Mouse (Mus musculus): Measurements from ENCODE around the gene Ppp1r32.

Ppp1r32 gene

GRCm38 (mm10) chr19:10482703-10483102, at the start of gene Ppp1r32:
TSS of gene Ppp1r32 (minus strand) at chr19:10482928.
- in situ Hi-C loops (cut with MboI, MseI) = no loop called here

GRCm38 (mm10) chr19:10530082-10530481, 47.4 kb upstream of the Ppp1r32 start:
- in situ Hi-C loops (cut with MboI, MseI) = loop anchor here in 1 of 2 experiments (25.0 kb wide), 1 partner anchor 1407 kb away; no protein-coding TSS in a partner anchor

DNA sequence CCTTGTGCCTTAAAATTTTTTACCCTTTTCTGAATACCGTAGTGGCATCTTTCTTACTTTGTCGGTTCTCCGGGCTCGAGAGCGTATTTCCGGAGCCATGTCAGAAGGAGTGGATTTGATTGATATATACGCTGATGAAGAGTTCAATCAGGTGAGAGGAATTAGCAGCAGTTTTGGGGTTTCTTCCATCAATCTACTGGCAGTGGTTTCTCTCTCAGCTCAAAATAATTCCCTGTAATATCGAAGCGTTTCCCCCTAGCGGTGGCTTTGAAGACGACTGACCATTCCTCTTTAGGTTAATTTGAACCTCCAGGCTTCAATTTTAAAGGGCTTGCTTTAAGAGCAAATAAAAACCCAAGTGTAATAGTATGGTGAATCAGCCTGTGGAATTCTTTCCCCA, 43.2 kb upstream of the Ppp1r32 start, which contains the start of gene Sdhaf2:
Sdhaf2 (minus strand) TSS at position 233 of the 400 bp plus-strand sequence.
- in situ Hi-C loops (cut with MboI, MseI) = loop anchor here in 1 of 2 experiments (25.0 kb wide), 1 partner anchor 1411 kb away; no protein-coding TSS in a partner anchor

DNA sequence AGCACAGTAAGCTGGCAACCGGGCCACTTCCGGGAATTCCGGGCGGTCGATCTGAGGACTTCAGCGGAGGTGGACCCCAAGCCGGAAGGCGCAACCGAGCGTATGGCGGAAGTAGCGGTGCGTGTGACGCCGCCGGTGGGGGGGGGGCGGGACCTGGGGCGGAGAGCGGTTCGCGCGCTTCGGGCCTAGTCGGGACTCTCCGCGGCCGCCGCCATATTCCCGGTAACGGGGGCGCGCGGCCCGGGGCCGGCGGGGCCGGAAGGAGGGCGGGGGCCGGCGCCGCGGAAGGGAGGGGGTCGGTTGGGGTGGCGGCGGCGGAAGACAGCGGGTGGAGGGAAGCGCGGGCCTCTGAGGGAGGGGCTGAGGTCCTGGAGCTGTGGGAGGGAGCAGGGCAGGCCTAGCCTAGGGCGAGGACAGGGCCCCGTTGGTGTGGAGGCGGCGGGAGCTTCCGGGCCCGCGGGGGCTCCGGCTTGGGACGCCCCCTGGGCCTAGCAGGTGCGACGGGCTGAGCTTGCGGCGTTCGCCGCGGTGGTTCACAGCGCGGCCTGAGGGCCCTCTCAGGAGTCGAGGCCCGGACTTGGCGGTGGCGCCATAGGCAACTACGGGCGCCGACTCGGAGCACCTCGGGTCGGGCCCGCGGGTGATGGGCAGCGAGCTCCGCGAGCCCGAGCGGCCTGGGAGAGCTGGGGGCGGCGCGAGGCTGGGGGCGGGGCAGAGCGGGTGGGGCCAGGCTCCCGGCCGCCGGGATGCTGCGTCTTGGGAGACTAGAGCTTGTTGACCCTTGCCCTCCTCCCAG, 42.6 kb upstream of the Ppp1r32 start, which contains the start of gene Cpsf7:
Cpsf7 (plus strand) TSS at position 161 of the 796 bp plus-strand sequence.
- in situ Hi-C loops (cut with MboI, MseI) = loop anchor here in 1 of 2 experiments (25.0 kb wide), 1 partner anchor 1412 kb away; no protein-coding TSS in a partner anchor

DNA sequence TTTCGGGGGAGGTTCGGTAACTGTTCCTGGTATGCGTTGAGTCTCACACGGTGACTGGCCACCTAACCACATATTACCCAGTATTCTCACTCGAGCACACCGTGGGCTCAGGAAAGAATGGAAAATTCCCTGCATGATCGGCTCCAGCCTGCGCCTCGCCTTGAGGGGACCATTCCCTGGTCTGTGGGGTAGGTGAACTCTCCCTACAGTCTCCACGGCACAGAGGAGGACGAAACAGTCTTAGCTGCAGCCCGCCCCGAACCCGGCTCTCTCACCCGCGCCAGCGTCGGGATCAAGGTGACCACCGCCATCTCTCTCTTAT, 42.0 kb upstream of the Ppp1r32 start:
- in situ Hi-C loops (cut with MboI, MseI) = loop anchor here in 1 of 2 experiments (25.0 kb wide), 1 partner anchor 1413 kb away; no protein-coding TSS in a partner anchor

- in situ Hi-C loops (cut with MboI, MseI) = no loop called here
Observed at GRCm38 (mm10) chr19:10523483-10524080, 40.9 kb upstream of the Ppp1r32 start.

- in situ Hi-C loops (cut with MboI, MseI) = no loop called here
Observed at GRCm38 (mm10) chr19:10521926-10522325, 39.2 kb upstream of the Ppp1r32 start.

- in situ Hi-C loops (cut with MboI, MseI) = no loop called here
Observed at GRCm38 (mm10) chr19:10520355-10520754, 37.6 kb upstream of the Ppp1r32 start.

- in situ Hi-C loops (cut with MboI, MseI) = no loop called here
Observed at GRCm38 (mm10) chr19:10510759-10511330, 28.1 kb upstream of the Ppp1r32 start.

- in situ Hi-C loops (cut with MboI, MseI) = no loop called here
Observed at GRCm38 (mm10) chr19:10502571-10502970, 19.8 kb upstream of the Ppp1r32 start.

DNA sequence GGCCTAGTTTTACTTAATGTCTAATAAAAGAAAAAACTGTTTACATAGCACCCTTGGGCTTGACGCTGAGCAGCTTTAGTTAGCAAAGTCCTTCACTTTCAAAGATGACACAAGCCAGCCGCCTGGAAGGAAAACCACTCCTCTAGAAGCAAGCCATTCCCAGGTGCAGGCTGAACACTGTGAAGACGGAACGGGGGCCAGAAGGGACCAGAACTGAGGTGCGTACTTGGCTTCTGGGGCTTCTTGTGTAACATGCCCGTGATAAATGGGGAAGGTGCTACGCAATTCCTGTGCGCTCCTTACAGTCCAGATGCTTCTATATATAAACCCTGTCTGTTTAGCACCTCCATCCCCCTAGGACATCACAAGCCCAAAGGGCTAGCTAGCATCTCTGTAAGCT, 17.9 kb upstream of the Ppp1r32 start:
- in situ Hi-C loops (cut with MboI, MseI) = no loop called here

DNA sequence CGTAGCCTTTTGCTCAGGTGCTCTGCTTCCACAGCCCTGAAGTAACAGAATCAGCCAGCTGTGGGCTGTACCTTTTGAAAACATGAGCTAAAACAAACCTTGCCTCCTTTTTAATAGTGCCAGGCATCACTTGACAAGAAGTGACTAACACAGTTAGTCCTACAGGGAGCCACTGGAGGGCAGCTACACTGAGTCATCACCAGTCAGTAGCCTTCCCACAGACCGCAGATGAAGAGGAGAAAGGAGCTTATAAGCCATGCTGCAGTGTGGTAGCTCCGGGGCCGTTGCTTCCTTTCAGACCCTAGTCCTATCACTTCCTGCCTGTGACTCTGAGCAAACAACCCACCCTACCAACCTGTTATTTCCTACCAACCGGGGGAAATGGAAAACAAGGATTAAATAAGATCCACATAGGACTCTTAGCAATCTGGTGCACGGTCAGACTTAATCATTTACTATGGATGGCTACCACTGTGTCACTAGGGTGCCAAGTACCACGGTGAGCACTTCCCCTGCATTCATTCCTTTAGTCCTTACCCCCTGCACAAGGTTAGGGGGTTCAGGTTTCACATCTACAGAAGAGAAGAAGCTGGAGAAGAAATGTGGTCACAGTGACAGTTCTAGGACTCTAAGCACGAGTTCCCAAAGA, 14.9 kb upstream of the Ppp1r32 start:
- in situ Hi-C loops (cut with MboI, MseI) = no loop called here

- in situ Hi-C loops (cut with MboI, MseI) = no loop called here
Observed at GRCm38 (mm10) chr19:10496976-10497375, 14.2 kb upstream of the Ppp1r32 start.

DNA sequence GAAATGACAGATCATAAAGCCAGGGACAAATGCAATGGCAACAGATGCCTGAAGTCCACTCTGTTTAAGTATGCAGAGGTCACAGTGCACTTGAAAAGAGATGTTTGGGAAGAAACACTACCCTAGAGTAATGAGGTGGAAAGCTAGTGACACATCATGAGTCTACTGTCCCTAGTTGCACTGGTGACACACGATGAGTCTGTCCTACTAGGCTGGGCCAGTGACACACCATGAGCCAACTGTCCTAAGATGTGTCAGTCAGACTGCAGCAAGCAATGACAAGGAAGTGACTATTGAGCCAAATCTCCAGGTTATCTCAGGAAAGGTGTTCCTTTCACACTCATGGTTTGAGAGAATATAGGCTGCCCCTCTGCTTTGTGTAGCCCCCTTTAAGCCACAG, 12.9 kb upstream of the Ppp1r32 start:
- in situ Hi-C loops (cut with MboI, MseI) = no loop called here

DNA sequence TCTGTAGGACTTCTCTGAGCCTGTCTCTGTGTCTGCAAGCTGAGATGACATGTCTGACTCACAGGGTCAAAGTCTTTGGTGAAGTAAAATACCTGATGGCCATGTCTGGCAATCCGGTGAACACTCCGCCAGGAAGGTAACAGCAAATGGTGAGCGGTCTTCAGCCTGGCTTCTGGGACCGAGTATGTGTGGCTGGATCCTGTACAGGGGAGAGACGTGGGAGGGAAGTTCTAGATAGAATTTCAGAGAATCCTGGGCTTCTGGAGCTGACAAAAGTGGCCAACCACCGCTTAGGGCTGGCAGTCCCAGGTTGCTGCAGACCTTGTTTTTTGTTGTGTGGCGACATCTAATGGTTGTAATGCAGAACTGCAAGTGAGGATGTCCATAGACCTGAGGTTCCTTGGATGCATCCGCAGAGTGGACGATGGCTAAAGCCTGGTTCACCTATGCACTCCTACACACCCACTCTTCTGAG, 3.6 kb upstream of the Ppp1r32 start:
- in situ Hi-C loops (cut with MboI, MseI) = loop anchor here (5.0 kb wide), 1 partner anchor 34 kb away; no protein-coding TSS in a partner anchor

- in situ Hi-C loops (cut with MboI, MseI) = no loop called here
Observed at GRCm38 (mm10) chr19:10479541-10479940, 3.2 kb downstream of the Ppp1r32 start.

GRCm38 (mm10) chr19:10473779-10474178, 8.9 kb downstream of the Ppp1r32 start:
- in situ Hi-C loops (cut with MboI, MseI) = no loop called here

GRCm38 (mm10) chr19:10472958-10473357, 9.8 kb downstream of the Ppp1r32 start:
- in situ Hi-C loops (cut with MboI, MseI) = no loop called here

- in situ Hi-C loops (cut with MboI, MseI) = no loop called here
Observed at GRCm38 (mm10) chr19:10469171-10469658, 13.5 kb downstream of the Ppp1r32 start.

- in situ Hi-C loops (cut with MboI, MseI) = no loop called here
Observed at GRCm38 (mm10) chr19:10464427-10464826, 18.3 kb downstream of the Ppp1r32 start.

DNA sequence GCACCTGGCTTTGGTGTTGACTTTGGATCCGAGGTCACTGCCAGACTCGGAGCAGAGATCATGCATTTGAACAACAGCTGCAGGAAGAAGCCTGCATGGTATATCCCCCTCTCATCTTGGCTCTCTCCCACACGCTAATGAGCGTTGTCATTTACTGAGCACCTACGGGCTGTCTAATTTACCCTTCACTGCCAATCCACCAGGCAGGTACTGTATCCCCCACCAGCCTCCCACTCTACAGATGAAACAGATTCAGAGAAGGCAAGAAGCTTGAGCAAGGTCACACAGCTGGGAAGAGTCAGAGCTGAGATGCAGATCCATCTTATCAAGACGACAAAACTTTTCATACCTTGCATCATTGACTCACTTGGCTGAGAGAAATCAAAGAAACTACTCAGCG, 21.1 kb downstream of the Ppp1r32 start:
- in situ Hi-C loops (cut with MboI, MseI) = no loop called here
